Mouse (Mus musculus): ENCODE data around the gene Rpl37a. TPM values are rescaled to one million over a fixed set of nuclear protein-coding genes. Genes with fewer than 3 reads are reported as not detected.

Gene Rpl37a
- polyA plus RNA-seq, 1 experiment from 2014 or later, result 1,367 TPM

GRCm38 (mm10) chr1:72741406-72741805, 30.3 kb downstream of the Rpl37a start:
- Histone ChIP-seq H3K4me1 (0 out of 2 replicates have a peak, but pooled peaks cover 7% of the 10 kb centered on the region), H3K9ac (replicated peaks) (no peak overlapping the region), H3K4me2 (replicated peaks) (no peak overlapping the region), H3K27ac (replicated peaks) (no peak overlapping the region), H3K36me3 (no peaks in the 10 kb centered on the region), H3K27me3 (peaks cover 6% of the 10 kb centered on the region; the same call in 1 of the 2 replicates), H3K4me3 (no peak overlapping the region), H3K9me3 (no peaks in the 10 kb centered on the region)
- ATAC-seq (ENCODE audit: low FRiP score, low read depth), result no peak
- WGBS, result 88% methylated on average over 5 of the region's 5 CpGs

GRCm38 (mm10) chr1:72744816-72745506, 33.9 kb downstream of the Rpl37a start:
- no peak overlapping the region for H3K9ac ChIP-seq (replicated peaks)
- H3K27me3 ChIP-seq, result no peaks in the 10 kb centered on the region
- no peaks in the 10 kb centered on the region for H3K9me3 ChIP-seq
- WGBS, result 87% methylated on average over 8 of the region's 8 CpGs
- H3K36me3 ChIP-seq, result no peaks in the 10 kb centered on the region
- no peak overlapping the region for H3K27ac ChIP-seq (replicated peaks)
- no peak for ATAC-seq (ENCODE audit: low FRiP score, low read depth)
- H3K4me1 ChIP-seq, result no peaks in the 10 kb centered on the region
- no peak overlapping the region for H3K4me2 ChIP-seq (replicated peaks)
- no peak overlapping the region for H3K4me3 ChIP-seq

- Histone ChIP-seq H3K4me1 (no peaks in the 10 kb centered on the region), H3K36me3 (no peaks in the 10 kb centered on the region), H3K27ac (replicated peaks) (no peak overlapping the region), H3K4me3 (no peak overlapping the region), H3K9ac (replicated peaks) (no peak overlapping the region), H3K9me3 (no peaks in the 10 kb centered on the region), H3K27me3 (no peaks in the 10 kb centered on the region), H3K4me2 (replicated peaks) (no peak overlapping the region)
- WGBS, result 61% methylated on average over 7 of the region's 7 CpGs
- no peak for ATAC-seq (ENCODE audit: low FRiP score, low read depth)
These were observed 35.3 kb downstream of the Rpl37a start for GRCm38 (mm10) chr1:72746382-72746781.

- Histone ChIP-seq H3K27me3 (no peaks in the 10 kb centered on the region), H3K27ac (replicated peaks) (no peak overlapping the region), H3K4me3 (no peak overlapping the region), H3K4me2 (replicated peaks) (no peak overlapping the region), H3K36me3 (no peaks in the 10 kb centered on the region), H3K4me1 (peaks cover 6% of the 10 kb centered on the region; the same call in 1 of the 2 replicates), H3K9me3 (no peaks in the 10 kb centered on the region), H3K9ac (replicated peaks) (no peak overlapping the region)
- 88% methylated on average over 7 of the region's 7 CpGs for WGBS
- no peak for ATAC-seq (ENCODE audit: low FRiP score, low read depth)
These were observed 40.3 kb downstream of the Rpl37a start for GRCm38 (mm10) chr1:72751371-72751781.

- no peaks in the 10 kb centered on the region for H3K36me3 ChIP-seq
- no peaks in the 10 kb centered on the region for H3K9me3 ChIP-seq
- H3K27ac ChIP-seq (replicated peaks), result no peak overlapping the region
- no peak overlapping the region for H3K4me2 ChIP-seq (replicated peaks)
- H3K9ac ChIP-seq (replicated peaks), result no peak overlapping the region
- WGBS, result 84% methylated on average over 6 of the region's 6 CpGs
- H3K27me3 ChIP-seq, result no peaks in the 10 kb centered on the region
- H3K4me3 ChIP-seq, result no peak overlapping the region
- ATAC-seq (ENCODE audit: low FRiP score, low read depth), result no peak
- H3K4me1 ChIP-seq, result peaks cover 6% of the 10 kb centered on the region; the same call in 1 of the 2 replicates
These were observed 42.1 kb downstream of the Rpl37a start for GRCm38 (mm10) chr1:72753211-72753610.

GRCm38 (mm10) chr1:72755227-72755626, 44.1 kb downstream of the Rpl37a start:
- no peak for ATAC-seq (ENCODE audit: low FRiP score, low read depth)
- WGBS, result 67% methylated on average over 8 of the region's 8 CpGs
- Histone ChIP-seq H3K36me3 (no peaks in the 10 kb centered on the region), H3K27me3 (0 out of 2 replicates have a peak, but pooled peaks cover 3% of the 10 kb centered on the region), H3K4me1 (peaks cover 6% of the 10 kb centered on the region; the same call in 1 of the 2 replicates), H3K4me2 (replicated peaks) (no peak overlapping the region), H3K27ac (replicated peaks) (no peak overlapping the region; the same call in 1 of the 2 replicates), H3K9me3 (no peaks in the 10 kb centered on the region), H3K9ac (replicated peaks) (no peak overlapping the region), H3K4me3 (no peak overlapping the region)

- Histone ChIP-seq H3K36me3 (no peaks in the 10 kb centered on the region), H3K9me3 (no peaks in the 10 kb centered on the region), H3K4me2 (replicated peaks) (no peak overlapping the region), H3K4me3 (no peak overlapping the region), H3K27ac (replicated peaks) (no peak overlapping the region), H3K4me1 (peaks cover 6% of the 10 kb centered on the region; the same call in 1 of the 2 replicates), H3K9ac (replicated peaks) (no peak overlapping the region), H3K27me3 (0 out of 2 replicates have a peak, but pooled peaks cover 3% of the 10 kb centered on the region)
- no peak for ATAC-seq (ENCODE audit: low FRiP score, low read depth)
- 71% methylated on average over 2 of the region's 2 CpGs for WGBS
These were observed 44.7 kb downstream of the Rpl37a start for GRCm38 (mm10) chr1:72755801-72756200.

GRCm38 (mm10) chr1:72759758-72760157, 48.7 kb downstream of the Rpl37a start:
- Histone ChIP-seq H3K36me3 (no peaks in the 10 kb centered on the region), H3K27me3 (peaks cover 8% of the 10 kb centered on the region; the same call in 1 of the 2 replicates), H3K4me1 (peaks cover 12% of the 10 kb centered on the region), H3K4me2 (replicated peaks) (no peak overlapping the region), H3K27ac (replicated peaks) (no peak overlapping the region), H3K9me3 (no peaks in the 10 kb centered on the region), H3K4me3 (no peak overlapping the region), H3K9ac (replicated peaks) (no peak overlapping the region)
- no peak for ATAC-seq (ENCODE audit: low FRiP score, low read depth)
- WGBS, result 88% methylated on average over 6 of the region's 6 CpGs

Other genes with a start within 250 kb of the Rpl37a start
- gene March4, start 174.4 kb upstream of the Rpl37a start, polyA plus RNA-seq (2016; fragmentation: Nextera tagmentation; extraction: Ambion mirVana), result 0.96 and 1.3 TPM in 2 replicates
- gene Smarcal1, start 128.0 kb upstream of the Rpl37a start, polyA plus RNA-seq (2016; fragmentation: Nextera tagmentation; extraction: Ambion mirVana), result 30.3 and 31.4 TPM in 2 replicates
- gene Ankar, start 10.7 kb upstream of the Rpl37a start, polyA plus RNA-seq (2016; fragmentation: Nextera tagmentation; extraction: Ambion mirVana), result not detected in 2 replicates
- gene Igfbp2, start 113.2 kb downstream of the Rpl37a start, polyA plus RNA-seq (2016; fragmentation: Nextera tagmentation; extraction: Ambion mirVana), result 548 and 637 TPM in 2 replicates
- 31.1 and 41.2 TPM in 2 replicates for gene Igfbp5, start 163.6 kb downstream of the Rpl37a start, polyA plus RNA-seq (2016; fragmentation: Nextera tagmentation; extraction: Ambion mirVana)

Measured in midbrain, embryonic 12.5 days (tissue).